Mouse (Mus musculus) ES-E14 (cell line): ENCODE measurements around the gene Esrp2.

ENCODE experiments used
- CHD2 ChIP-seq: IDR thresholded peaks from 2 replicates; pipeline ENCODE4 v1.6.1; 2014; ENCODE audit warnings: mild to moderate bottlenecking, low read depth, low read length, inconsistent platforms
- ZC3H11A ChIP-seq: IDR thresholded peaks from 2 replicates; pipeline ENCODE4 v1.6.1; 2012; ENCODE audit warnings: low read depth, mild to moderate bottlenecking, inconsistent platforms, low read length, borderline replicate concordance

DNA sequence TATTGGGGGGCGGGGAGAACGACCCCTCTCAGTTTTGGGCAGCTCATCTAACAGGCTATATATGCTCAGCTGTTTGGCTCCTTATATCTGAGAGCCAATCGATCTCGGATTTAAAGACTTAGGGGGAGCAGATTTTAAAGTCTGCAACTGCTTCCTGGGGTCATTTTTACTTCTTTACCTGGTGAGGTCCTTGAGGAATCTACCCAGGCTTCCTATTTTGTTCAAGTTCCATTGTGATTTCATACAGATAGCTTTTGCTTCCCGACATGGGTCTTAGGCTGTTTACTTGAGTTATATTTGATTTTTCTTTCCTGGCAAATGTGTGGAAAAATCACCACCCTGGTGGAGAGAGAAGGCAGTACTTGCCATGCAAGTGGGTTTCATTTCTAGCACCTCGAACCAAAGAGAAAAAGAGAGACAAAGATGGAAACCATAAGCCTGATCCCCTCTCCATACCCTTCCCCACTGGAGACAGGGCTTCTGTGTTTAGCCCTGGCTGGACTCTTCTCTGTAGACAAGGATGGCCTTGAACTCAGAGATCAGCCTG, 33.2 kb upstream of the Esrp2 start:
- no peak for TF ChIP-seq ZC3H11A
- TF ChIP-seq CHD2 = no peak
